Mouse (Mus musculus): ENCODE measurements at regions not wholly inside any gene's neighbourhood (a gene's known extent, or its start where the extent isn't known, plus 50 kb on each side); places are given as distances from the start of the nearest gene placed in this dataset.
A peak's percentile ranks its signal among the peaks of the same experiment; 100 is the strongest.

GRCm38 (mm10) chr13:102127933-102128430 is 360.0 kb upstream of the Pik3r1 start:
- DNase-seq (ENCODE audit: low spot score): peak; percentile 32

- no peak for DNase-seq (ENCODE audit: low spot score)
Measured at GRCm38 (mm10) chr13:102131459-102131858, 363.4 kb upstream of the Pik3r1 start.

GRCm38 (mm10) chr13:102132154-102132553 is 364.1 kb upstream of the Pik3r1 start:
- no peak for DNase-seq (ENCODE audit: low spot score)

GRCm38 (mm10) chr13:102132696-102133095 is 364.7 kb upstream of the Pik3r1 start:
- no peak for DNase-seq (ENCODE audit: low spot score)

- no peak for DNase-seq (ENCODE audit: low spot score)
Measured at GRCm38 (mm10) chr13:102135210-102135609, 367.2 kb upstream of the Pik3r1 start.

- no peak for DNase-seq (ENCODE audit: low spot score)
Measured at GRCm38 (mm10) chr13:102142986-102143385, 375.0 kb upstream of the Pik3r1 start.

- peak; percentile 51 for DNase-seq (ENCODE audit: low spot score)
Measured at GRCm38 (mm10) chr13:102143848-102144247, 375.8 kb upstream of the Pik3r1 start.

- no peak for DNase-seq (ENCODE audit: low spot score)
Measured at GRCm38 (mm10) chr13:102148039-102148438, 380.0 kb upstream of the Pik3r1 start.

- no peak for DNase-seq (ENCODE audit: low spot score)
Measured at GRCm38 (mm10) chr13:102153785-102154608, 386.0 kb upstream of the Pik3r1 start.

GRCm38 (mm10) chr13:102154609-102154899 is 386.5 kb upstream of the Pik3r1 start:
- no peak for DNase-seq (ENCODE audit: low spot score)

- DNase-seq (ENCODE audit: low spot score): no peak
Measured at GRCm38 (mm10) chr13:102157369-102158130, 389.5 kb upstream of the Pik3r1 start.

- no peak for DNase-seq (ENCODE audit: low spot score)
Measured at GRCm38 (mm10) chr13:102173382-102174234, 405.6 kb upstream of the Pik3r1 start.

GRCm38 (mm10) chr13:102174431-102174830 is 406.4 kb upstream of the Pik3r1 start:
- no peak for DNase-seq (ENCODE audit: low spot score)

- no peak for DNase-seq (ENCODE audit: low spot score)
Measured at GRCm38 (mm10) chr13:102174896-102175295, 406.9 kb upstream of the Pik3r1 start.

GRCm38 (mm10) chr13:102175406-102175805 is 407.4 kb upstream of the Pik3r1 start:
- DNase-seq (ENCODE audit: low spot score): no peak

- peak; percentile 10 for DNase-seq (ENCODE audit: low spot score)
Measured at GRCm38 (mm10) chr13:102176456-102176855, 408.4 kb upstream of the Pik3r1 start.

GRCm38 (mm10) chr13:102194716-102195115 is 426.7 kb upstream of the Pik3r1 start:
- DNase-seq (ENCODE audit: low spot score): no peak

GRCm38 (mm10) chr13:102202301-102202700 is 434.3 kb upstream of the Pik3r1 start:
- no peak for DNase-seq (ENCODE audit: low spot score)

GRCm38 (mm10) chr13:102218486-102218885 is 450.5 kb upstream of the Pik3r1 start:
- DNase-seq (ENCODE audit: low spot score): no peak

- DNase-seq (ENCODE audit: low spot score): no peak
Measured at GRCm38 (mm10) chr13:102231048-102231447, 462.3 kb upstream of the Cd180 start.

GRCm38 (mm10) chr13:102232291-102232936 is 460.9 kb upstream of the Cd180 start:
- no peak for DNase-seq (ENCODE audit: low spot score)
